Mouse (Mus musculus) CD8-positive naive resting alpha-beta T cell, adult 2 months (primary cell): ENCODE measurements around the gene 9230102O04Rik.

Source experiments
- DNase-seq, 2 experiments: peaks; one replicate each; pipeline ENCODE4 v3.0.0; 2022; ENCODE audit warnings: low read depth in 2 of 2, low spot score in 2 of 2

9230102O04Rik gene

DNA sequence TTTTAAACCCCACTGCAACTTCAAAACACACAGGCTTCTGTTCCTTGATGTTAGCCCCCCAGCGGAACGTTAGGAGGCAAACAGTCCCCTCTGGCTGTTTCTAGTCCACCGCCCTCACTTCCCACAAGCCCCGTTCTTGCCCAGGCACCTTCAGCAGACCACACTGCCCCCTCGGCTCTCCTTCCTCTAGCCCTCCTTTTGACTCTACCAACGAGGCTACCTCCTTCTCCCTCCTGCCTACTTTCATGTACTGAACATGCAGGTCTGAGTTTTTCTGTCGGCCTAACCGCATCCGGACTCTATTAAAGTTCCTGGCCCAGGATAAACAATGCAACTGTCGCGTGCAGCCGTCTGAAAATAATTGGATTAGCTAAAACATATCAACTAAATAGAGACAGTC lies 16.7 kb downstream of the 9230102O04Rik start:
- DNase-seq, result no peak

DNA sequence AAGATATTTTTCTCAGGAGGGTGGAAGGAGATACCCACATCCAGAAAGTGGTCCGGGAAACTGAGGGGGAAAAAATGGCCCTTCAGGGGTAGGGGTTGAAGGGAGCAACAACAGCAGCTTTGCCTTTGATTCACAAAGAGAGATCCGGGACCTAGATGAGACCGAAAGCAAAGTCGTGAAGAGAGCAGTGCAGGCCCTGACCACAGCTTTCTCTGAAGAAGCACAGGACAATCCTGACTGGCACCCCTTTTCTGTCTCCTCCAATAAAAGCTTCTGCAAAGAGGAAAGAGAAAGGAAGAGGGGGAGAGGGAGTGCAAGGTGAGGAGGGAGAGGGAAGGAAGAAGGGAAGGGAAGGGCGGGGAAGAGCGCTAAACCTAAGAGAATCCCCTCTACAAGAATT lies 17.5 kb downstream of the 9230102O04Rik start:
- no peak for DNase-seq

DNA sequence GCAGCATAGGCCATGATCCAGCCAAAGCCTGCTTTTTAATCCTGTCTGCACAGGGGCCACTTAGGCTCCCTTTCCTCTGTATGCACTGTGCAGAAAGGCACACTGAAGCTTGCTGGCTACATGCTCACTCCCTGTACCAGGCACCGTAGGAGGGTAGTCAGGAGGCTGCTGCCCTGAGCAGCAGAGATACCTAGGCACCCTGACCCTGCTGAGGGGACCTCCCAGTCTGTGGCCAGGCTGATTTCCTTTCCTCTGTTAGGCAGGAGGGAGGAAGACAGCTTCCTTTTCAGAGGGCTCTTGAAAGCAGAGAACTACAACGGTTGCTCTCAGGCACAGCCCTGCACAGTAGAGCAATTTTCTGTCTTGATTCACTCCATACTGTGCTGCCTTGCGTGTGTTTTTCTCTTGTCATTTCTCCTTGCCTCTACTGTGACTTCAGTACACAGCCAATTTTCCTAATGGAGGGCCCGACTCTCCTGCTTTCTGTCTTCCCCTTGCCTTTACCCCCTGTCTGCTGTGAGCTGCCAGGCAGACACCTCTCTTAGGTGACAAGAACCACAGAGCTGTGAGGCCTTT lies 18.1 kb downstream of the 9230102O04Rik start:
- DNase-seq, result no peak

DNA sequence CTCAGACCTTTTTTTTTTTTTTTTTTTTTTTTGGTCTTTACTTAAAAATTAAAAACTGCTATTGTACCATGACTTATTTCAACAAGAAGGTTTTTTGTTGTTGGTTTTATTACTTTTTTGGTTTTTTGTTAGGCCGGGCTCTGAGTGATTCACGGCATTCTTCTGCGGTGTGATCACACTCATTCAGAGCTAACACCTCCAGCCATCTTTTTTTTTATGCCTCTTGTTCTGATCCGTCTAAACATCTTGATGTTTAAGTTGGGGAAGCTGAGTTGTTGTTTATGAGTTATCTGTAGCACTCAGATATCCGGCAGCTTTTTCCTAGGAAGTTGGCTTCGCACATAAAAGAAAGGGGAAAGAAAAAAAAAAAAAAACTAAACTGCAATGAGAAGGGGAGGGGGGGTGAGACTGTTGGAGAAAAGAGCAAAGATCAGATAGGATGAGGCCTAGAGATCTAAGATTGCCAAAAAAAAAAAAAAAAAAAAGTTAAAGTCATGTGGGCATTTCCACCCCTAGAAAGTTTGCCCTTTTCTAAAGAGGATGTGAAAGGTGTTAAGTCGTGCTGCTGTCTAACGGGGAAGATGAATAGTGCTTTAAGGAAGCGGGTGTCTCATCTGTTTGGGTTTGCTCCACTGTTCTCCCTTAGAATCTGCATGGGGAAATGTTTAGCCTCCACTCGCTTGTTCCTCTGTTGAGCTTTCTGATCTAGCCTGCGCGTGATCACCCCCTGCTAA lies 22.1 kb downstream of the 9230102O04Rik start:
- DNase-seq, result no peak

DNA sequence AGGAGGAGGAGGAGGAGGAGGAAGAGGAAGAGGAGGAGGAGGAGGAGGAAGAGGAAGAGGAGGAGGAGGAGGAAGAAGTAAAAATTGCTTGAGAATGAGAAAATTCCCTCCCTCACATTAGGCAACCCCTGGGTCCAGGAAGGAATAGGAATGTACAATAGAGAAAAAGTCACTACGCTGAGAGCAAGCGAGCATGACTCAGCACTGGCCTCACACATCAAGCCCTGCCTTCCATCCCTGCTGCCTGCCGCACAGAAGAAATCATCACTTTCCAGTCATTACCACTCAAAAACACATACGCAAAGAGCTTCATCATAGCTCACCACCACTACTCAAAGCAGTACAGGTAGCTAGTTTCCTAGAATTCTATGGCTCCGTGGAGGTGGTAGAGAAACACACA lies 28.6 kb downstream of the 9230102O04Rik start:
- no peak for DNase-seq

DNA sequence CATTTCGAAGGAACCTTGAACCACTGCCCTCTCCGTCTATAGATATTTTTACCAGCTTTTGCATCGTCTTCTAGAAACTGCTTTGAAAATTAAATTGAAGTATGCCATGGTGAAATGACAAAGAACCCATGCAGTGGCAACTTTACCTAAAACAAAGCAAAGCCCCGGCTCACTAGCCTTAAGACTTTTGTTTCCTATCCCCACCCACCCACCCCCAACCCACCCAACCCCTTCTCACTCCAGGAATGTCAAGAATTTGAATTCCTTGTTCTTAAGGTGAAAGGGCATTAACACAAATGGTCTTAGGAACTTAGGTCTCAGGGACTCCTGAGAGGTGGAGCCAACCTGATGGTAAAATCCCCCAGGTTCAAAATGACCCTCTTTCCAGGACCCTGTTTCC lies 33.5 kb downstream of the 9230102O04Rik start:
- no peak for DNase-seq

DNA sequence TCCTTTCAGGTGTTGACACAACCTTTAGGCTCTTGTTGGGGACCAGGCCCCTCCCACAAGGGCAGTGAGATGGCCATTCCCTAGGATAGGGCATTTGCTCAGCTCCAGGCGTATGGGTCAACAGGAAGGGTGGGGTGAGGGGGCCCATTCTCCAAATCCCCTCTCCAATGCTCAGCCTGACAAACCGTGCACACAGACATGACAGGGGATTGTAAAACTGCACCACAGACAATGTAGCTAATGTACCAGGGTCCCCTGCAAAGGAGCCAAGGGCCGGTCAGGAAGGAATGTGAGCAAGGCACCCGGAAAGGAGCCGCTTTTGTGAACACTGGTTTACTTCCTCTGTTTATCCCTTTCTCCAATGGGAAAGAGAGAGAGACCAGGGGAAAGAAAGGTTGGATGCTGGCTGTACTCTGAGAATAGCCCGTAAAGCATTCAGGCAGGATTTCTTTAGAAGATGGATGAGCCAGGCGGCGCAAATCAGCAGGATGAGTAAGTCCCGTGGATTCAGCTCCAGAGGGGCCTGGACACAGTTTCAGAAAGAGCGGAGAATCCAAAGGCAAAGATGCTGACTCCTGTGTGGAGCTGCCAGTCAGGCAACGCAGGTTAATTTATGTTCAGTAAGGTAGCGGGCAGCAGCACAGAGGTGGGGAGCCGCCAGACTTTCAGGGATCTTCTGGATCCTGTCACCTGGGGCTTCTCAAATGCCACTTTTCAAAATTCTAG lies 36.3 kb downstream of the 9230102O04Rik start:
- DNase-seq, result no peak

DNA sequence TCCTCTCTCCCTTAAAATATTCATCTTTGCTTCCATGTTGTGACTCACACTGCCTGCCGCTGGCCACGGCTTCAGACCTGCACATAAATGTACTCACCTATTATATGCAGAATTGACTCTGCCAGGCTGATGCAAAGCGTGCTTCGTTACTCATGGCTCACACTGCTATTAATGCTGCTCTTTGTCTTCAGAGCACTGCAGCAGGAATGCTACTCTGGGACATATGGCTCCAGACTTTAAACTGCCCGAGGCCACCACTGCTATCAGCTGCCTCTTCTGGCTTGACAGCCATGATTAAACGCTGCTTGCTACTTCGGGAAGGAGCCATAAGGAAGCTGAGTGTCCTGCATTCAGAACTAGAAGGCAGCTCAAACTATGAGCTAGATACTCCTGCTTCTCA lies 54.1 kb downstream of the 9230102O04Rik start:
- DNase-seq, result no peak

DNA sequence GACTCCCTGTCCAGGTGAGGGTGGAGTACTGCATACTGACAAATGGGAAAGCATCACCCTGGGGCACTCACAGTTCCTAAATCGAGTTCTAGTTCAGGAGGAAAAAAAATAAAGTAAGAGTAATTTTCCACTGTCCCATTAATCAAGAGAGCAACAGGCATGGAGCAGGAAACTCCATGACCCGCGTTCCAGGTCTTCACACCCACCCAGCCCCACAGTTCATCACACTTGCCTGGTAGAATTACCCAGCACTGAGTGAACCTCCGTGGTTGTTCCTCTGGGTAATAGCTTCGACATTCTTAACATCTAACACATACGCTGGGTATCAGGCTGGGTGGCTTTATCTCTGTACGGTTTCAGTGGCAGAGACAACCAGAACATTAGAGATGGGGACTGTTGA lies 55.6 kb downstream of the 9230102O04Rik start:
- DNase-seq, result no peak
